Mouse (Mus musculus): ENCODE measurements at regions not wholly inside any gene's neighbourhood (a gene's known extent, or its start where the extent isn't known, plus 50 kb on each side); places are given as distances from the start of the nearest gene placed in this dataset.

DNA sequence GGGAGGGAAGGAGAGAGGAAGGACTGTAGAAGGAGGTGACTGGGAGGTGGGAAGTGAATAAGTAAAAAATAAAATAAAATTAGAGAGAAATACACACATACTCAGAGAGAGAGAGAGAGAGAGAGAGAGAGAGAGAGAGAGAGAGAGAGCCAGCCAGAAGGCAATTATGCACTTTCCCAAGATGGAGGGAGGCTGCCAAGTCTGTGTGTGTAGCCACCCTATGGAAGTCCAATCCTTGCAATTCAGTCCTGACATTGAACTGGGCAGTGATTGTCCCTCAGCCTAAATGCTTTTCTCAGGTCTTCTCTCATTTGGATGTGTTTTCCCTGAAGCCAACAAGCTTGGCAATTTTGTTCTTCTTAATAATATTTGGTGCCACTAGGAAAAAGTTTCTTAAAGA lies 197.3 kb upstream of the Mctp2 start:
- Histone ChIP-seq H3K9ac (no peak overlapping the region), H3K27me3 (no peaks in the 10 kb centered on the region), H3K27ac (no peak overlapping the region), H3K4me1 (replicated peaks) (no peaks in the 10 kb centered on the region), H3K4me2 (no peak overlapping the region), H3K9me3 (replicated peaks) (no peaks in the 10 kb centered on the region), H3K4me3 (no peak overlapping the region), H3K36me3 (no peaks in the 10 kb centered on the region)
- ATAC-seq (replicated peaks; ENCODE audit: insufficient number of reproducible peaks, insufficient read depth, low FRiP score, low read depth) = no peak

DNA sequence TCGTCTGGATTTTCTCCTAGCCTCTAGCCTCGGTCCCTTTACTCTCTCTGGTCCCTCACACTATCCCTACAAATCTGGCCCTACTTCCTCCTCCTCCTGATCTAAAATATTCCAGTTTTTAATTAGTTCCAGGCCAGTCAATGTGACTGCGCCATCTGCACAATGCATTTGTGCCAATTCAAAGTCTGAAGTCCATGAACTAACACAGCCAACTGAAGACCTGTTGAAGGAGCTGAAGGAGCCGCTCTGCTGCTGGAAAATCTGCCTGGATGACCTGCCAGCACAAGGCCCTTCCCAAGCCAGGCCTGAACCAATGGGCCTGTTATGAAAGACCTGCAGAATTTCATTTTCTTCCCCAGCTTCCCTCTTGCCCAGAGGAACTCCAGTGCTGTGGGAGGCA lies 197.9 kb upstream of the Mctp2 start:
- Histone ChIP-seq H3K9ac (no peak overlapping the region), H3K4me2 (no peak overlapping the region), H3K4me1 (replicated peaks) (no peaks in the 10 kb centered on the region), H3K4me3 (no peak overlapping the region), H3K27me3 (no peaks in the 10 kb centered on the region), H3K9me3 (replicated peaks) (no peaks in the 10 kb centered on the region), H3K36me3 (no peaks in the 10 kb centered on the region), H3K27ac (no peak overlapping the region)
- ATAC-seq (replicated peaks; ENCODE audit: insufficient number of reproducible peaks, insufficient read depth, low FRiP score, low read depth) = no peak
- 71% methylated on average over 4 of the region's 4 CpGs for WGBS

DNA sequence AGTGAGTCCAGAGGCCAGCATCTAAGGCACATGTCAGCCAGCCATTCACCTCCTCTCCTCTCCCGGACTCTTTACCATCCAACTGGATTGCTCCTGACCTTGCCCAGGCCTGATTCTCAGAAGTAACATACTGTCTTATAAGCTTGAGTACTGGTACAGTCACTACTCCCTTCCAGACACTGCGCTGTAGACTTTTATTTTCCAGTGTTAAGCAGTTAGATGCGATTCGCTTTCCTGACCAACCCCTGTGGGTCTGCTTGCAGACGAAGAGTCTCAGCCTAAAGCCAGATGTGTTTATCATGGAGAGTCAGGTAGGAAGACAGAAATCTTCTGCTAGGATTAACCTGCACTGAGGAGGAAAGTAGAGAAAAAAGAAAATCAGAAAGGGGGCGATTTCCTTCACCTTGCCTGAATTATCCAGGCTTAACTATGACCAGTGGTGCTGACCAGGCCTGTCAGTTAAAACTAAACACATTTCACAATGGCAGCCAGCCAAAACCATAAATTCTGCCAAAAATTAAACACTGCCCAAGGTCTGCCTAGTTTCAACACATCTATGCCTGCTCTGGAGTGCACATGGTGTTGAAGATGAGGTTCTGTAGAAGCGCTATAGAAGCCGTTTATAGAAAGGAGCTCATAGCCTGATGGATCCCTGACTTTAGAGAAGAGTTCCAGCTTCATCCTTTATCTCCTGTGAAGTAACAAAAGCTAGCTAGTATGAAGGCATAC lies 199.5 kb upstream of the Mctp2 start:
- ATAC-seq (replicated peaks; ENCODE audit: insufficient number of reproducible peaks, insufficient read depth, low FRiP score, low read depth) = no peak
- Histone ChIP-seq H3K9ac (no peak overlapping the region), H3K9me3 (replicated peaks) (no peaks in the 10 kb centered on the region), H3K36me3 (no peaks in the 10 kb centered on the region), H3K4me1 (replicated peaks) (no peaks in the 10 kb centered on the region), H3K4me2 (no peak overlapping the region), H3K27me3 (no peaks in the 10 kb centered on the region), H3K4me3 (no peak overlapping the region), H3K27ac (no peak overlapping the region)
- 77% methylated on average over 8 of the region's 8 CpGs for WGBS

DNA sequence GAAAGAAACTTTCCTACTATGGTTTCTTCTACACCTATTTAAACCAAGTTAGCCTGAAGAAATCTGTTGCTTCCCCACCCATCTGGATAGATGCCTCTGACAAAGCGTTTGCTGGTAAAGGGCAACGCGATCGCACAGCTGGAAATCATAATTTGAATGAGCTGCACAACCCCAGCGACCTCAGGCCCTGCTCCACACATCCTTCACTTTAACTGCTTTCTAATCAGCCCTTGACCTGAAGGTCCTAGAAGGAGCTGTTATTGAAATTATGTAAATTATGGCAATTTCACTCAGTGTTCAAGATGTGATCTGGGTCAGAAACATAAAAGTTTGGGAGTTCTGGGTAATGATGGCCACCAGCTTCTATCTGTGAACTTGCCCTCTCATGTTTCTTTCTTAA lies 201.5 kb upstream of the Mctp2 start:
- Histone ChIP-seq H3K9me3 (replicated peaks) (no peaks in the 10 kb centered on the region), H3K27ac (no peak overlapping the region), H3K4me2 (no peak overlapping the region), H3K9ac (no peak overlapping the region), H3K4me1 (replicated peaks) (no peaks in the 10 kb centered on the region), H3K4me3 (no peak overlapping the region), H3K36me3 (no peaks in the 10 kb centered on the region), H3K27me3 (no peaks in the 10 kb centered on the region)
- 80% methylated on average over 5 of the region's 5 CpGs for WGBS
- no peak for ATAC-seq (replicated peaks; ENCODE audit: insufficient number of reproducible peaks, insufficient read depth, low FRiP score, low read depth)

DNA sequence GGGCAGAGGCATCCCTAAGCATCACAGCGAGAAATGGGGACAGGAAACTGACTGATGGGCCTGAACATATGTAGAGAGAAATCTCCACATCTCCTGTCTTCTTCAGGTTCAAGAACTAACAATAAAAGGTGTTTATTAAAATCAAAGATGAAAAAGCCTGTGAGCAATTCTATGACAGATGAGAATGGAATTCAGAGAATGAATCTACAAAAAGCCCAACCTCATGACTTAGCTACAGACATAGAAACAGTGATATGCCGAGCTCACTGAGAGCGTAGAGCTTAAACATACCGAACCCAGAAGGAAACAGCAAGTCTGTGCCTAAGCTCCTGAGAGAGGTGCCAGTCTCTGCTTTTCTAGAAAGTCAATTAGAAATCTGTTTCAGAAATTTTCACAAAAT lies 203.7 kb upstream of the Mctp2 start:
- no peak overlapping the region for H3K9ac ChIP-seq
- H3K27ac ChIP-seq = no peak overlapping the region
- H3K4me1 ChIP-seq (replicated peaks) = no peaks in the 10 kb centered on the region
- no peaks in the 10 kb centered on the region for H3K36me3 ChIP-seq
- WGBS = 48% methylated on average over 4 of the region's 4 CpGs
- no peak for ATAC-seq (replicated peaks; ENCODE audit: insufficient number of reproducible peaks, insufficient read depth, low FRiP score, low read depth)
- H3K4me3 ChIP-seq = no peak overlapping the region
- no peaks in the 10 kb centered on the region for H3K9me3 ChIP-seq (replicated peaks)
- H3K4me2 ChIP-seq = no peak overlapping the region
- no peaks in the 10 kb centered on the region for H3K27me3 ChIP-seq

DNA sequence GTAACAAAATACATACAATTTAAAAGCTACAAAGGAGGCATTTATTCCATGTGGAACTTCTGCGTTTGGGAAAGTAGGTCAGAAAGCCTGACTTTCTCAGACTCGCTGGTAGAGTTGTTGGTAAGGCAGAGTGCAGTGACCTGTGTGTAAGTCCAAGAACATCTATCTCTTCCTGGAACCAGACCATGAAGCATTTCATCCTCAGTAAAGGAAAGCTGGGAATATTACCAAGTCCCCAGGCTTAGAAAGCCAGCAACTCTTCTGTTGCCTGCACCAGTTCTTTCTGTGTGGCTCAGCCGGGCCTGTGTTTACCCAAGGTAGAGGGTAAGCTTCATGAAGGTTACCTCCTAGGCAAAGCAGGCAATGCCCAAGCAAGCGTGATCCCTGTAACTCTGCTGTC lies 207.0 kb upstream of the Mctp2 start:
- Histone ChIP-seq H3K4me3 (no peak overlapping the region), H3K36me3 (no peaks in the 10 kb centered on the region), H3K9me3 (replicated peaks) (no peaks in the 10 kb centered on the region), H3K9ac (no peak overlapping the region), H3K27ac (no peak overlapping the region), H3K27me3 (no peaks in the 10 kb centered on the region), H3K4me1 (replicated peaks) (no peaks in the 10 kb centered on the region), H3K4me2 (no peak overlapping the region)
- ATAC-seq (replicated peaks; ENCODE audit: insufficient number of reproducible peaks, insufficient read depth, low FRiP score, low read depth) = no peak
- 77% methylated on average over 4 of the region's 4 CpGs for WGBS

DNA sequence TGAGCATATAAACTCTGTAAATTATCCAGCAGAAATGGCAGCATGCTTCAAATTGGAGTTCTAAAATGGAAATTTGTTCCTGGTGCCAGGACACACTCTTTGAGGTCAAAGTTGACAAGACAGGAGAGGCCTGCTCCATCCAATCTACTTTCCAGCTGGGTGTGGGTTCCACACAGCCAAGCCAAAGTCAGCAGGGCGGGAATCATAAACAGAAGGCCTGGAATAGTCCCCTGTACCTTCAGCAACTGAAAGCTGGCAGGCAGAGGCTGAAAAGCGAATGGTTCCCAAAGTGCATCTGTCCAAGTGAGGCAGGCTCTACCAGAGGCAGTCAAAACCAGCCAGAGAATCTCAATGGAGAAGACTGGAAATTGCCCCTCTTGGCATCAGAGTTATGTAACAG lies 208.4 kb upstream of the Mctp2 start:
- WGBS = 83% methylated on average over 2 of the region's 2 CpGs

DNA sequence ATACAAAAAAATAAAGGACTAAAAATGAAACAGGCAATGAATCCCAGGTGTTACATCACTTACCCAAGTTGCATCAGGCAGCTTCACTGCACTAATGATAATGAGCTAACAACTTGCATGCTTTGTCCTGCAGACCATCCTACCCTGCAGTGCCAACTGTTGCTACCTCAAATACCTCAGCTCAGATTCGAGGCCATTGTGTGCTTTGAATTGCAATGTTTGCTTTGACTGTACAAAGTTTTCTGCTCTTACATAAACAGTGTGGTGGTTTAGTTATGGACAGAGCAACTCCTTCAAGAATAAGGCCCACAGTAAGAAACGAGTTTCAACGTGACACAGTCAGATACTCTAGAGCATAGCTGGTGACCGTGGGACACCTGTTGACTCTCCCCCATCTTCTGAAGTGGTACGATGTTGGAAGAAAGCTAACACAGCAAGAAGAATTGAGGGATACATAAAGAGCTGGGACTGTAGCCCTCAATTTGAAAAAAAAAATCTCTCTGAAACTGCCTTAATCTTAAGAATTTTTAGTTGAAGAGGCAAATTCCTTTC lies 212.1 kb upstream of the Mctp2 start:
- H3K36me3 ChIP-seq = no peaks in the 10 kb centered on the region
- H3K9me3 ChIP-seq (replicated peaks) = no peaks in the 10 kb centered on the region
- H3K27ac ChIP-seq = no peak overlapping the region
- no peak overlapping the region for H3K4me3 ChIP-seq
- no peak overlapping the region for H3K4me2 ChIP-seq
- no peak for ATAC-seq (replicated peaks; ENCODE audit: insufficient number of reproducible peaks, insufficient read depth, low FRiP score, low read depth)
- H3K9ac ChIP-seq = no peak overlapping the region
- H3K4me1 ChIP-seq (replicated peaks) = no peaks in the 10 kb centered on the region
- 57% methylated on average over 5 of the region's 5 CpGs for WGBS
- no peaks in the 10 kb centered on the region for H3K27me3 ChIP-seq

More for the DNA sequence above, 208.4 kb upstream of the Mctp2 start:
- no peak overlapping the region for H3K4me2 ChIP-seq
- H3K9me3 ChIP-seq (replicated peaks) = no peaks in the 10 kb centered on the region
- no peaks in the 10 kb centered on the region for H3K36me3 ChIP-seq
- no peak overlapping the region for H3K4me3 ChIP-seq
- no peaks in the 10 kb centered on the region for H3K27me3 ChIP-seq
- no peak overlapping the region for H3K27ac ChIP-seq
- no peaks in the 10 kb centered on the region for H3K4me1 ChIP-seq (replicated peaks)
- ATAC-seq (replicated peaks; ENCODE audit: insufficient number of reproducible peaks, insufficient read depth, low FRiP score, low read depth) = no peak
- no peak overlapping the region for H3K9ac ChIP-seq

DNA sequence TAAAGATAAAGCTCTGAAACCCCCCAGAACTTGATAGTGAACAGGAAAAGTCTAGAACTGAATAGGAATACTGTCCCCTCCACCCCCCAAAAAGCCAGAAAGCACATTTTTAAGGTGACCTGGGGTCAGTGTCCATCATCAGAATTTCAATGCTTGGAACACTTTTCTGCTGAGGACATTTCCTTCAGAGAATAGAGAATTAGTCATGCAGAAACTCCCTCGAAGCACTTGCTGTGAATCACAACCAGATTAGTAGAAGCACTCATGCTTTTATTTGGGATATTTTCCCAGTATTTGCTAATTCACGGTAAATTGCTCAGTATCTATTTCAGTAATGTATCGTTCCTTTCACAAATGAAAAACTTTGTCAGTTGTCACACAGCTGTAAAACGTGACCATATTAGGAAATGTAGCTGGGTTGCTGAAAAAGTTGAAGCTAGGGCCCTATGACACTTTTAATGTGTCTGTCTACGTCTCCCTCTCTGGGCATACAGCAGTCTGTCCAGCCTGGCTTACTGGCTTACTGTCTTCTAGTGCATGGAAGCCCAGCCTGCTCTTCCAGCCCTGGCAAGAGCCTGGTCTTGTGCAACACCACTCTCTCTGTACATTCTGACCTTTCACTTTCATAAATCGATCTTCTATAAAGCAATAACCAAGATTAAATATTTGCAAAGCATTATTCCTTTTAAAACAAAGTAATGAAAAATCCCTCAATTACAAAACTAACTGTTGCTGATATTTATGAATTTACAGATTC lies 213.1 kb upstream of the Mctp2 start:
- Histone ChIP-seq H3K4me3 (no peak overlapping the region), H3K36me3 (no peaks in the 10 kb centered on the region), H3K9ac (no peak overlapping the region), H3K4me2 (no peak overlapping the region), H3K9me3 (replicated peaks) (no peaks in the 10 kb centered on the region), H3K27ac (no peak overlapping the region), H3K4me1 (replicated peaks) (no peaks in the 10 kb centered on the region), H3K27me3 (no peaks in the 10 kb centered on the region)
- 52% methylated on average over 6 of the region's 6 CpGs for WGBS
- ATAC-seq (replicated peaks; ENCODE audit: insufficient number of reproducible peaks, insufficient read depth, low FRiP score, low read depth) = no peak

DNA sequence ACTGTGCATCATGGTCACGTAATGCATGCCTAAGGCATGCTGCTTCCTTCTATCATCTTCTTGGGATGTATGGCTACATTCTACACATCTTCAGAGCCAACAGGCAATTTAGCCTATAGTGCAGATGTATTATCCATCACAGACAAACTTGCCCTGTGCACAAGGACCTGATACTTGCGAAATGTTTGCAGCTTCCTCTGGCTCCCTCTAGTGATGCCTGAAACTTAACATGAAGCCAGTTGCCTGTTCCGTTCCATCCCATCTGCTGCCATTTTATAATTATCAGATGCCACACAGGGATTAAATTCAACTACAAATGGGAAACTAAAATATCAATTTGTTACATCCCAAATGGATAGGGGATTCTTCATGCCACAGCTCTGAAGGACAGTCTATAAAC lies 222.5 kb upstream of the Mctp2 start:
- ATAC-seq (replicated peaks; ENCODE audit: insufficient number of reproducible peaks, insufficient read depth, low FRiP score, low read depth) = no peak
- no peaks in the 10 kb centered on the region for H3K4me1 ChIP-seq (replicated peaks)

DNA sequence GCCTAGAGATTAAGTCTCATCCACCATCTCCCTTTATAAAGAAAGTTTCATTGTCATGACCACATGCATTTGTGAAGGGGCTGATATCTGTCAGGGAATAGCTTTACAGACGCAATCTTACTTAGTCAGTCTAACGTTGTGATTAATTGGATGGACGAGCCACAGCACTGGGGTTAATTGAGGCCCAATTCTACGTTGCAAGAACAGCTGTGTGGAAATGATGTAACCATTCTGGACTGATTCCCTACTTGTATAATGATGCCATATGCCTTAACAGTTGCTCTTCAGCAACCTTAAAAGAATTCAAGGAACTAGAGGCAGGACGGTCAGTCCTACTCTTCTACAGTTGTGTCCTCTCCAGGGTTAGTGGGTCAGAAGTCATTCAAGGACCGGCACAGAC lies 231.9 kb upstream of the Mctp2 start:
- Histone ChIP-seq H3K4me3 (no peak overlapping the region), H3K27me3 (no peaks in the 10 kb centered on the region), H3K36me3 (no peaks in the 10 kb centered on the region), H3K9ac (no peak overlapping the region), H3K27ac (no peak overlapping the region), H3K4me1 (replicated peaks) (no peaks in the 10 kb centered on the region), H3K4me2 (no peak overlapping the region), H3K9me3 (replicated peaks) (no peaks in the 10 kb centered on the region)
- no peak for ATAC-seq (replicated peaks; ENCODE audit: insufficient number of reproducible peaks, insufficient read depth, low FRiP score, low read depth)
- WGBS = 66% methylated on average over 6 of the region's 6 CpGs

More for the DNA sequence above, 222.5 kb upstream of the Mctp2 start:
- Histone ChIP-seq H3K9me3 (replicated peaks) (no peaks in the 10 kb centered on the region), H3K36me3 (no peaks in the 10 kb centered on the region), H3K27me3 (no peaks in the 10 kb centered on the region), H3K4me3 (no peak overlapping the region), H3K27ac (no peak overlapping the region), H3K4me2 (no peak overlapping the region), H3K9ac (no peak overlapping the region)
- WGBS = 85% methylated on average over 3 of the region's 3 CpGs

DNA sequence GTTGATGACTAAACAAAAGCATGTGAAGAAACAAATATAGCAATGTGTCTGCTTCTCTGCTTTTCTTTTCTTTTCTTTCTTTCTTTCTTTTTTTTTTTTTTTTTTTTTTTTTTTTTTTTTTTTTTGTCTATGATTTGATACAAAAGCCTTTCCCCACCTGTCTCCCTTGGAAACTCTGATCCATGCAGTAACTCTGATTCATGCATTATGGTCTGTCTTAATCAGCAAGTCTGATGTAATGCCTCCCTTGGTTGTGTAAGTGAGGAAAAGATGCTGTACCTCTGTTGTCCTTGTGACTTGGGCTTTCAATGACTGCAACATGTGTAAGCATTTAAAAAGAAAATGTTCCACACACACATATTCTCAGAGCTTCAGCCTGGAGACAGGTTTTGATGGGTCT lies 233.5 kb upstream of the Mctp2 start:
- Histone ChIP-seq H3K4me1 (replicated peaks) (no peaks in the 10 kb centered on the region; the same call in 1 of the 2 replicates), H3K9ac (no peak overlapping the region), H3K9me3 (replicated peaks) (no peaks in the 10 kb centered on the region), H3K27me3 (no peaks in the 10 kb centered on the region), H3K4me2 (no peak overlapping the region), H3K36me3 (no peaks in the 10 kb centered on the region), H3K4me3 (no peak overlapping the region), H3K27ac (no peak overlapping the region)
- no peak for ATAC-seq (replicated peaks; ENCODE audit: insufficient number of reproducible peaks, insufficient read depth, low FRiP score, low read depth)

All from heart, embryonic 15.5 days (tissue).